Mouse (Mus musculus): ENCODE data around the gene Psma2.

- TF ChIP-seq EP300 (IDR thresholded peaks at IDR 0.05; ENCODE audit: insufficient read depth, low read depth, low read length): no peak
- TF ChIP-seq CTCF (IDR thresholded peaks at IDR 0.05; ENCODE audit: low read depth, low read length): no peak
These were observed 54.1 kb downstream of the Psma2 start for GRCm38 (mm10) chr13:14667107-14667506.
